Mouse (Mus musculus) ES-CJ7 (cell line): ENCODE measurements around the gene Gm10153.
A peak's percentile ranks its signal among the peaks of the same experiment; 100 is the strongest.
"Not testable (repeated sequence)": the region's sequence is repeated elsewhere in the genome, so short reads cannot be mapped to it uniquely, and the experiment has no call there.

Experiments used
- DNase-seq: peaks from one replicate; pipeline ENCODE4 v3.0.0; 2011; ENCODE audit warnings: low read depth, low spot score

The Gm10153 gene

GRCm38 (mm10) chr7:142143506-142144010, 46.6 kb downstream of the Gm10153 start:
- DNase-seq, result not testable (repeated sequence)

GRCm38 (mm10) chr7:142140696-142141095, 49.5 kb downstream of the Gm10153 start:
- DNase-seq, result peak; percentile 45
